Mouse (Mus musculus) embryonic facial prominence, embryonic 12.5 days (tissue): ENCODE results near the gene Uts2r. TPM values are rescaled to one million over a fixed set of nuclear protein-coding genes. Genes with fewer than 3 reads are reported as not detected.

ENCODE experiments used
- polyA plus RNA-seq: library from polyadenylated mRNA; unstranded; fragments of >200 nt; fragmentation: Nextera tagmentation; extraction: Ambion mirVana; gene quantifications from 2 replicates; pipeline ENCODE4 v1.2.1, GENCODE M21; 2016

The Uts2r gene
- polyA plus RNA-seq, 1 experiment from 2014 or later, result 0.22 TPM

Other genes starting within 250 kb of the Uts2r start
- gene Ccdc57, start 227.4 kb upstream of the Uts2r start, polyA plus RNA-seq, result 7.2 and 7.5 TPM in 2 replicates
- 46.2 and 46.9 TPM in 2 replicates for gene Slc16a3, start 211.8 kb upstream of the Uts2r start, polyA plus RNA-seq
- gene Csnk1d, start 168.9 kb upstream of the Uts2r start, polyA plus RNA-seq, result 159 and 160 TPM in 2 replicates
- 0.32 and 0.38 TPM in 2 replicates for gene Cd7, start 120.9 kb upstream of the Uts2r start, polyA plus RNA-seq
- not detected in 2 replicates for gene Sectm1b, start 96.7 kb upstream of the Uts2r start, polyA plus RNA-seq
- not detected in 2 replicates for gene Sectm1a, start 79.1 kb upstream of the Uts2r start, polyA plus RNA-seq
- gene Tex19.2, start 41.6 kb upstream of the Uts2r start, polyA plus RNA-seq, result 0.08 TPM in 1 of 2 replicates, not detected in the other
- not detected in 2 replicates for gene Tex19.1, start 14.1 kb upstream of the Uts2r start, polyA plus RNA-seq
- 10.4 and 10.5 TPM in 2 replicates for gene Hexdc, start 44.2 kb downstream of the Uts2r start, polyA plus RNA-seq
- gene Ogfod3, start 44.4 kb downstream of the Uts2r start, polyA plus RNA-seq, result 22.1 and 22.9 TPM in 2 replicates
- gene Cybc1, start 69.1 kb downstream of the Uts2r start, polyA plus RNA-seq, result 37.9 and 38.9 TPM in 2 replicates
- 63.1 and 70.0 TPM in 2 replicates for gene Narf, start 77.0 kb downstream of the Uts2r start, polyA plus RNA-seq
- gene Foxk2, start 99.7 kb downstream of the Uts2r start, polyA plus RNA-seq, result 10.6 and 10.8 TPM in 2 replicates
- 102 and 103 TPM in 2 replicates for gene Wdr45b, start 194.2 kb downstream of the Uts2r start, polyA plus RNA-seq
- 7.5 and 8.9 TPM in 2 replicates for gene Rab40b, start 228.0 kb downstream of the Uts2r start, polyA plus RNA-seq